Mouse (Mus musculus) kidney, postnatal 4 days (tissue): ENCODE data around the gene Mreg.

Source experiments
- DNase-seq, 2 experiments: peaks; one replicate each; pipeline ENCODE4 v3.0.0; 2021; ENCODE audit warnings: mixed read lengths in 2 of 2

Mreg gene

DNA sequence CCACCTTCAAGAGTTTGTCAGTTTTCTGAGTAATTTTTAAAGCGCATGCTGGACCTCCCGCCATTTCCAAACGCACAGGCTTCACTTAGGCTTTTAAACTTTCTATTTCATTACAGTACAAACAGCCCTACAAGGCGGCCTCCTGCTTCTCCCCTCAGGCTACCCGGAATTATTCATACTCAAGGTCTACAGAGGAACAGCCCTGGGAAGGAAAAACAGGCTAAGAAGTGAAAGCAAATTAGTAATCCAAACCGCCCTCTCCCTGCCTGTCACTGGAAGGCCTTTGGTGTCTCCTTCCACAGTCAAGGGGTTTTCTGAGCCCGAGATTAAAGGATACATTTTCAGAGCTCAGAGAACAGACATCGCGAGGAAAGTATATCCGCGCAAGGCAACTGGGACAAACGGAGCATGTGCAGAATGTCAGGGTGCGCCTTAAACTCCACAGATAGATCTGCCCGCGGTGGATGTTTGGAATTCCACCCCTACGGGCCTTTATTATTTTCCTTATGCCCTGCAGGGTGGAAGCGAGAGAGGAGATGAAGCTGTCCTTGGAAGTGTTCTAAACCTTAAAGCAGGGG is 90.4 kb downstream of the Mreg start:
- no peak for DNase-seq

DNA sequence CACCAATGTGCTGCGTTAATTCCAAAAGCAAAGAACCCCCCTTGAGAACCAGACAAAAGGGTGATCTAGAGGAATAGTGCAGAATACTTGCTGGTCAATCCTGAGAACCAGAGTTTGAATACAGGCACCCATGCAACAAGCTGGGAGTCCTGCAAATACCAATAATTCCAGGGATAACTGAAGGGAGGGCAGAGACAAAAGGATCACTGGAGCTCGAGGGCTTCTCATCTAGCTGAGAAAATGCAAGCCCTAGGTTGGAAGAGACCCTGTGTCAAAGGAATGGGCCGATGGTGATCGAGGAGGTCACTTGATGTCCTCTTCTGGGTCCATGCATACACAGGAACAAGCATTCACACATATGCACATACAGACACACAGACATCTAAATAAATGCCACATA is 92.1 kb downstream of the Mreg start:
- DNase-seq = no peak

DNA sequence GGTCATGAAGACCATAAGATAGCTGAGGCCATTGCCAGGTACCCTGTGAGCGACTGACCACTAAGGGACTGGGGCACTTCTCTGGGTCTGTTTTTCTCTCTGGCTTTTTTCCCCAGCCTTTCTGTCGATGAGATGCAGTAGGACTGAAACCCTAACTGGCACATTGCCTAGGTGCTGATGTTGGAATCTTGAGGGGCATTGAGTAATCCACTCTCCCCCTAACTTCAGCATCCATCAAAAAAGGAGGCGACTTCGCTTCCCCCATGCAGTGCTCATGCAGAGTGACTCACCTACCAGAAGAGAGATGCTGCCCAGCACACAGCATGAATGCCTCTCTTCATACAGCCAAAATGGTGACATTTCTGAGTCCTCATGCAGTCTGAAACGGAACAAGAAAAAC is 97.9 kb downstream of the Mreg start:
- no peak for DNase-seq
